Mouse (Mus musculus): Measurements from ENCODE around the gene Pus1. TPM values are rescaled to one million over a fixed set of nuclear protein-coding genes. Genes with fewer than 3 reads are reported as not detected.

The Pus1 gene
- polyA plus RNA-seq, 1 experiment from 2014 or later = 16.3 TPM

DNA sequence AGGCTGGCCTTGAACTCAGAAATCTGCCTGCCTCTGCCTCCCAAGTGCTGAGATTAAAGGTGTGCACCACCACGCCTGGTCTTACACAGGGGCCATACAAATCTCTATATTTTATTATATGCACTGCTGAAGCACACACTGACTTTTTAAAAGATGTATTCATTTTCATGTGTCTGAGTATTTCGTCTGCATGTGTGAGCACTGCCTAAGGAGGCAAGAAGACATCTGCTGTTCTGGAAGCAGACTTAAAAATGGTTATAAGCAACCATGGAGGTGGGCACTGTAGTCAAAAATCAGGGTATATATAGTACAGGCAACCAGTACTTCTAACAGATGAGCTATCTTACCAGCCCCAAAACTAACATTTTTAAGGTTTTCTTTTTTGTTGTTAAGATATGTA is 49.2 kb downstream of the Pus1 start:
- no peak for ATAC-seq (ENCODE audit: insufficient number of reproducible peaks, insufficient read depth, low FRiP score, low read depth)
- H3K4me3 ChIP-seq (ENCODE audit: control insufficient read depth in 1 of 2, insufficient read depth in 1 of 2, low read depth in 1 of 2, low read length in 2 of 2) = no peak overlapping the region
- H3K27ac ChIP-seq (replicated peaks in 1 of 2; ENCODE audit: control insufficient read depth in 1 of 2, insufficient read depth in 1 of 2, low read depth in 2 of 2, low read length in 2 of 2) = no peak overlapping the region
- H3K36me3 ChIP-seq (ENCODE audit: control insufficient read depth, insufficient read depth, low read length) = peaks cover 84% of the 10 kb centered on the region
- H3K9me3 ChIP-seq (ENCODE audit: control insufficient read depth, low read length) = no peaks in the 10 kb centered on the region
- no peak overlapping the region for H3K9ac ChIP-seq (ENCODE audit: low read length)
- H3K4me1 ChIP-seq (ENCODE audit: control insufficient read depth in 2 of 2, insufficient read depth in 2 of 2, low read length in 2 of 2) = no peaks in the 10 kb centered on the region
- no peak overlapping the region for H3K4me2 ChIP-seq (ENCODE audit: low read length)
- 90% methylated on average over 2 of the region's 2 CpGs for WGBS
- H3K27me3 ChIP-seq (ENCODE audit: control insufficient read depth, insufficient read depth, low read length) = no peaks in the 10 kb centered on the region

DNA sequence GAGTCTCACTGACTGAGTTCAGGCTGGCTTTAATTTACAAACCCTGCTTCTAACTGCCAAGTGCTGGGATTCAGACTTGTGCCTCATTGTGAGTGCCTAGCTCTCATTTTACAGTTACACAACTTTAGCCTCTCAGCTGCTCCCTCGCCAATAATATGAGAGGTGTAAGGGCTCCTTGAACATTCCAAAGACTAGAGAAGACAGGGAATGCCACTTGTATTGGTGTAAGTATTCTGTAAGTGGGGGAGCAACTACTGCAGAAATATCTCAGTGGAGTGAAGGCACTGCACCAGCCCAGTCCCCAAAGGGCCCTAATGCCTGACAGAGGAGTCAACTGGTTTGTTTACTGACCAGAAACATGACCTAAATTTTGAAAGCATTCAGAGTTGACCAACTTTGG is 52.6 kb downstream of the Pus1 start:
- ATAC-seq (ENCODE audit: insufficient number of reproducible peaks, insufficient read depth, low FRiP score, low read depth) = no peak
- no peak overlapping the region for H3K4me2 ChIP-seq (ENCODE audit: low read length)
- H3K9ac ChIP-seq (ENCODE audit: low read length) = no peak overlapping the region
- H3K4me3 ChIP-seq (ENCODE audit: control insufficient read depth in 1 of 2, insufficient read depth in 1 of 2, low read depth in 1 of 2, low read length in 2 of 2) = no peak overlapping the region
- H3K27me3 ChIP-seq (ENCODE audit: control insufficient read depth, insufficient read depth, low read length) = no peaks in the 10 kb centered on the region
- H3K27ac ChIP-seq (replicated peaks in 1 of 2; ENCODE audit: control insufficient read depth in 1 of 2, insufficient read depth in 1 of 2, low read depth in 2 of 2, low read length in 2 of 2) = no peak overlapping the region
- H3K9me3 ChIP-seq (ENCODE audit: control insufficient read depth, low read length) = no peaks in the 10 kb centered on the region
- 78% methylated on average over 1 of the region's 1 CpGs for WGBS
- H3K36me3 ChIP-seq (ENCODE audit: control insufficient read depth, insufficient read depth, low read length) = peaks cover 90% of the 10 kb centered on the region
- no peaks in the 10 kb centered on the region for H3K4me1 ChIP-seq (ENCODE audit: control insufficient read depth in 2 of 2, insufficient read depth in 2 of 2, low read length in 2 of 2)

Other genes with a start within 250 kb of the Pus1 start
- 0.18 TPM in 1 of 2 replicates, not detected in the other for gene Galnt9, start 236.3 kb downstream of the Pus1 start, polyA plus RNA-seq (2014; fragmentation: Nextera tagmentation; extraction: Ambion mirVana)
- 25.6 and 27.5 TPM in 2 replicates for gene Noc4l, start 127.2 kb downstream of the Pus1 start, polyA plus RNA-seq (2014; fragmentation: Nextera tagmentation; extraction: Ambion mirVana)
- 9.1 and 14.3 TPM in 2 replicates for gene Ddx51, start 127.2 kb downstream of the Pus1 start, polyA plus RNA-seq (2014; fragmentation: Nextera tagmentation; extraction: Ambion mirVana)
- gene Ep400, start 9.9 kb downstream of the Pus1 start, polyA plus RNA-seq (2014; fragmentation: Nextera tagmentation; extraction: Ambion mirVana) = 24.3 and 26.9 TPM in 2 replicates
- 23.3 and 26.0 TPM in 2 replicates for gene Ulk1, start 29.4 kb upstream of the Pus1 start, polyA plus RNA-seq (2014; fragmentation: Nextera tagmentation; extraction: Ambion mirVana)
- 23.1 and 24.3 TPM in 2 replicates for gene Hscb, start 59.1 kb upstream of the Pus1 start, polyA plus RNA-seq (2014; fragmentation: Nextera tagmentation; extraction: Ambion mirVana)
- 14.2 and 19.0 TPM in 2 replicates for gene Chek2, start 59.3 kb upstream of the Pus1 start, polyA plus RNA-seq (2014; fragmentation: Nextera tagmentation; extraction: Ambion mirVana)
- gene Ttc28, start 99.1 kb upstream of the Pus1 start, polyA plus RNA-seq (2014; fragmentation: Nextera tagmentation; extraction: Ambion mirVana) = 7.9 and 9.0 TPM in 2 replicates